Mouse (Mus musculus) liver, embryonic 16.5 days (tissue): Measurements from ENCODE around the gene Gjc2. TPM values are rescaled to one million over a fixed set of nuclear protein-coding genes. Genes with fewer than 3 reads are reported as not detected.

Experiments used
- ATAC-seq: fragments of 200-750 bp; cut with Nextera tagmentation; 2 replicates; pipeline ENCODE4 v1.8.0; 2017; ENCODE audit warnings: low read depth, mild to moderate bottlenecking, moderate number of reproducible peaks, moderate library complexity
- H3K27ac ChIP-seq: fragments of 300-500 bp; sonication (generic); 2 replicates; pipeline ENCODE4 v1.5.1; 2014; ENCODE audit warnings: mild to moderate bottlenecking, low read length
- H3K27me3 ChIP-seq: fragments of 300-500 bp; sonication (generic); 2 replicates; pipeline ENCODE4 v1.6.1; 2014; ENCODE audit warnings: low read depth, low read length, mixed read lengths; ENCODE audit not compliant: control insufficient read depth, insufficient read depth
- H3K36me3 ChIP-seq: fragments of 300-500 bp; sonication (generic); 2 replicates; pipeline ENCODE4 v1.6.1; 2014; ENCODE audit warnings: mild to moderate bottlenecking; ENCODE audit not compliant: control insufficient read depth, insufficient read depth
- H3K4me1 ChIP-seq: fragments of 300-500 bp; sonication (generic); 2 replicates; pipeline ENCODE4 v1.6.1; 2014; ENCODE audit warnings: low read depth, low read length, mixed read lengths; ENCODE audit not compliant: control insufficient read depth
- H3K4me2 ChIP-seq: fragments of 300-500 bp; sonication (generic); 2 replicates; pipeline ENCODE4 v1.6.1; 2014; ENCODE audit warnings: low read depth, low read length, mixed read lengths
- H3K4me3 ChIP-seq: fragments of 300-500 bp; sonication (generic); 2 replicates; pipeline ENCODE4 v1.5.1; 2014; ENCODE audit warnings: low read depth, mild to moderate bottlenecking, low read length
- H3K9ac ChIP-seq: fragments of 300-500 bp; sonication (generic); 2 replicates; pipeline ENCODE4 v1.6.1; 2014; ENCODE audit warnings: low read depth, low read length
- H3K9me3 ChIP-seq: fragments of 300-500 bp; sonication (generic); replicated peaks from 2 replicates; pipeline ENCODE4 v1.6.1; 2016; ENCODE audit warnings: low read length; ENCODE audit not compliant: control insufficient read depth
- WGBS: fragments of 180-500 bp; shearing (Covaris S2); extraction: QIAGEN DNeasy Blood & Tissue Kit; methylation state at CpG from one replicate; pipeline ENCODE4 v1.1.7; 2014; ENCODE audit not compliant: insufficient replicate concordance; 5-methylcytosine and 5-hydroxymethylcytosine counted together
- polyA plus RNA-seq: library from polyadenylated mRNA; unstranded; fragments of >200 nt; fragmentation: Nextera tagmentation; extraction: Ambion mirVana; gene quantifications from 2 replicates; pipeline ENCODE4 v1.2.1, GENCODE M21; 2015

Gjc2 gene
- 0.08 and 0.20 TPM in 2 replicates for polyA plus RNA-seq

GRCm38 (mm10) chr11:59182864-59183331, at the start of gene Gjc2:
Gene Gjc2 (minus strand): TSS chr11:59183213.
- Histone ChIP-seq H3K4me3 (no peak within 1 kb of the TSS), H3K27me3 (peaks cover 22% of the 10 kb centered on the region), H3K27ac (peak within 1 kb of the TSS; percentile 68), H3K36me3 (peaks cover 5% of the 10 kb centered on the region), H3K9ac (peak within 1 kb of the TSS; percentile 43), H3K4me2 (no peak within 1 kb of the TSS), H3K4me1 (peaks cover 22% of the 10 kb centered on the region), H3K9me3 (no peaks in the 10 kb centered on the region)
- WGBS = 68% methylated on average over 3 of the region's 3 CpGs
- ATAC-seq = no peak

- no peak overlapping the region for H3K9ac ChIP-seq
- no peaks in the 10 kb centered on the region for H3K9me3 ChIP-seq
- ATAC-seq = no peak
- peaks cover 6% of the 10 kb centered on the region for H3K27me3 ChIP-seq
- H3K4me2 ChIP-seq = no peak overlapping the region
- no peaks in the 10 kb centered on the region for H3K36me3 ChIP-seq
- WGBS = 65% methylated on average over 2 of the region's 2 CpGs
- no peak overlapping the region for H3K27ac ChIP-seq
- H3K4me3 ChIP-seq = no peak overlapping the region
- peaks cover 15% of the 10 kb centered on the region for H3K4me1 ChIP-seq
These were observed 49.8 kb upstream of the Gjc2 start for GRCm38 (mm10) chr11:59232797-59233196.

- Histone ChIP-seq H3K27ac (no peak overlapping the region), H3K4me2 (no peak overlapping the region)
These were observed 47.2 kb upstream of the Gjc2 start for GRCm38 (mm10) chr11:59230144-59230760.

GRCm38 (mm10) chr11:59228122-59228953, 45.3 kb upstream of the Gjc2 start, which contains the start of gene Arf1:
Gene Arf1 (minus strand): TSS chr11:59228270.
- peak; percentile 95 for ATAC-seq
- peak within 1 kb of the TSS; percentile 91 for H3K4me3 ChIP-seq
- peak within 1 kb of the TSS; percentile 99 for H3K9ac ChIP-seq
- no peaks in the 10 kb centered on the region for H3K9me3 ChIP-seq
- peak within 1 kb of the TSS; percentile 87 for H3K4me2 ChIP-seq
- H3K27me3 ChIP-seq = peaks cover 2% of the 10 kb centered on the region; the same call in 1 of the 2 replicates
- peak within 1 kb of the TSS; percentile 97 for H3K27ac ChIP-seq
- 4% methylated on average over 59 of the region's 59 CpGs for WGBS
- peaks cover 51% of the 10 kb centered on the region for H3K4me1 ChIP-seq
- H3K36me3 ChIP-seq = peaks cover 4% of the 10 kb centered on the region; the same call in 1 of the 2 replicates

More at GRCm38 (mm10) chr11:59230144-59230760, 47.2 kb upstream of the Gjc2 start:
- Histone ChIP-seq H3K4me1 (peaks cover 33% of the 10 kb centered on the region), H3K4me3 (no peak overlapping the region), H3K9ac (peak overlapping the region; percentile 3; the same call in 1 of the 2 replicates), H3K27me3 (peaks cover 3% of the 10 kb centered on the region), H3K36me3 (no peaks in the 10 kb centered on the region), H3K9me3 (no peaks in the 10 kb centered on the region)
- no peak for ATAC-seq
- 16% methylated on average over 7 of the region's 7 CpGs for WGBS

- peak; percentile 73 for ATAC-seq
- WGBS = under 1% methylated on average over 51 of the region's 51 CpGs
- H3K4me3 ChIP-seq = peak overlapping the region; percentile 91
- peaks cover 4% of the 10 kb centered on the region; the same call in 1 of the 2 replicates for H3K36me3 ChIP-seq
- peak overlapping the region; percentile 99 for H3K9ac ChIP-seq
- H3K4me1 ChIP-seq = peaks cover 57% of the 10 kb centered on the region
- H3K27ac ChIP-seq = peak overlapping the region; percentile 97
- no peaks in the 10 kb centered on the region for H3K9me3 ChIP-seq
- peak overlapping the region; percentile 83 for H3K4me2 ChIP-seq
- no peaks in the 10 kb centered on the region for H3K27me3 ChIP-seq
These were observed 44.6 kb upstream of the Gjc2 start for GRCm38 (mm10) chr11:59227604-59228121.

- peaks cover 63% of the 10 kb centered on the region for H3K4me1 ChIP-seq
- H3K27me3 ChIP-seq = no peaks in the 10 kb centered on the region
- H3K36me3 ChIP-seq = peaks cover 4% of the 10 kb centered on the region; the same call in 1 of the 2 replicates
- H3K9ac ChIP-seq = peak overlapping the region; percentile 99
- no peak for ATAC-seq
- peak overlapping the region; percentile 91 for H3K4me3 ChIP-seq
- no peaks in the 10 kb centered on the region for H3K9me3 ChIP-seq
- 2% methylated on average over 21 of the region's 21 CpGs for WGBS
- H3K27ac ChIP-seq = peak overlapping the region; percentile 97
- H3K4me2 ChIP-seq = peak overlapping the region; percentile 83
These were observed 44.0 kb upstream of the Gjc2 start for GRCm38 (mm10) chr11:59226787-59227603.

GRCm38 (mm10) chr11:59226251-59226650, 43.2 kb upstream of the Gjc2 start:
- Histone ChIP-seq H3K4me3 (peak overlapping the region; percentile 91), H3K4me1 (peaks cover 63% of the 10 kb centered on the region), H3K27ac (peak overlapping the region; percentile 97; the same call in 1 of the 2 replicates), H3K9ac (peak overlapping the region; percentile 99; the same call in 1 of the 2 replicates), H3K4me2 (peak overlapping the region; percentile 83), H3K9me3 (no peaks in the 10 kb centered on the region), H3K36me3 (peaks cover 4% of the 10 kb centered on the region; the same call in 1 of the 2 replicates), H3K27me3 (no peaks in the 10 kb centered on the region)
- no peak for ATAC-seq
- WGBS = 33% methylated on average over 3 of the region's 3 CpGs

- H3K27me3 ChIP-seq = no peaks in the 10 kb centered on the region
- peaks cover 8% of the 10 kb centered on the region; the same call in 1 of the 2 replicates for H3K36me3 ChIP-seq
- peaks cover 61% of the 10 kb centered on the region for H3K4me1 ChIP-seq
- H3K9me3 ChIP-seq = no peaks in the 10 kb centered on the region
- H3K4me3 ChIP-seq = no peak overlapping the region
- peak overlapping the region; percentile 83 for H3K4me2 ChIP-seq
- WGBS = 19% methylated on average over 2 of the region's 2 CpGs
- ATAC-seq = no peak
- H3K9ac ChIP-seq = no peak overlapping the region
- H3K27ac ChIP-seq = no peak overlapping the region; the same call in 1 of the 2 replicates
These were observed 42.2 kb upstream of the Gjc2 start for GRCm38 (mm10) chr11:59225167-59225566.
